Mouse (Mus musculus): ENCODE measurements around the gene Nfia.

DNA sequence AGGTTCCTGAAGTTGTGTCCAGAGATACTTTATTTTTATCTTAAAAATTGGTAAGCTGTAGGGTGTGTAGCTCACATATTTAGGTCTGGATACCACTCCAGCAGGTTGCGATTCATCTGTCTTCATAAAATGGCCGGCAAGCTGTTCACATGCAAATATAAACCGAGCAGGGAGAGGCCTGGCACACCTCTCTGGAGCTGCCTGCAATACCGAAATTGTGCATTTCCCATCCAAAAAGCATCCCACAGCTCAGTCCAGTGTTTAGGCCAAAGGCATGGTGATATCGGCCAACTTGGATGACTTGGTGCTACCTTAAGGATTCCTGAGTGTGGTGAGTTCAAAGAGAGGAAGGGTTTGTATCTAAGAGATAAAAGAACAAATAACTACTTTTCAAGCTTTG, 185.6 kb downstream of the Nfia start:
- TF ChIP-seq CTCF (IDR thresholded peaks at IDR 0.05; ENCODE audit: insufficient read depth, low read depth, low read length) (no peak), POLR2A (IDR thresholded peaks at IDR 0.05; ENCODE audit: insufficient read depth, low read depth, low read length) (no peak)
